In the genomic region with DNA sequence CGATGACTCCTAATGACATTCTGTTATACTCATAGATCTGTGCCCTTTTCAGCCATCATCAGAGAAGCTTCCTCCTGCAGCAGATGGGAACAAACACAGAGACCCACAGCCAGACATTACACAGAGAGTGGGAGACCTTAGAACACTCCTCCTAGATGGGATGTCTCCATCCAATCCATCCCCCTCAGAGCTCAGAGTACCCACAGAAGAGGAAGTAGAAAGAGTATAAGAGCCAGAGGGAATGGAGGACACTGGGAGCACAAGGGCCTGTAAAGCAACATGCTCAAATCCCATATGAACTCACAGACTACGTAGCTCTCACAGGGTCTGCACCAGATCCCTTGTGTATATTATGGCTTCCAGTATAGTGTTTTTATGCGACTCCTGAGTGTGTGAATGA, we compare ENCODE assay signal across 20 mouse cellular contexts.
DNase-seq lines count a peak whose midpoint lies in the region; ATAC-seq and TF ChIP-seq lines count a peak whose summit lies in the region.
"Had no signal": no experiment of that assay in that cellular context is flagged by ENCODE, and none has a peak within 500 bp of the region (broad histone marks: within the 10 kb centered on the region; RNA-seq: fewer than 3 reads in every experiment).

No protein-coding gene starts in this region.

- H3K4me1 ChIP-seq in bone marrow macrophage, adult 2 months (ENCODE audit: control insufficient read depth, insufficient read depth, low read length): peaks cover 17% of the 10 kb centered on the region
- H3K4me1 ChIP-seq: forebrain, embryonic 13.5 days; forebrain, embryonic 15.5 days had no signal

- DNase-seq in kidney, postnatal 25 days: no peak
- no peak for DNase-seq in urinary bladder, postnatal 36 days (ENCODE audit: low spot score in 2 of 2)
- DNase-seq in cerebellum, adult 18-20 months: no peak
- DNase-seq in adrenal gland, postnatal 14 days: no peak
- DNase-seq: adrenal gland, adult 8-10 months; adrenal gland, postnatal 25 days; cerebellum, adult 11-12 months; cerebellum, adult 8-10 months; cerebellum, adult 9-11 months; cerebellum, postnatal 14 days; cerebellum, postnatal 36 days had no signal

- H3K4me3 ChIP-seq in bone marrow macrophage, adult 2 months (ENCODE audit: insufficient read depth, low read length): no peak overlapping the region
- H3K4me3 ChIP-seq: embryonic facial prominence, embryonic 10.5 days; embryonic facial prominence, embryonic 12.5 days; forebrain, embryonic 13.5 days; forebrain, embryonic 15.5 days had no signal

- peak overlapping the region; percentile 90 for H3K27ac ChIP-seq in bone marrow macrophage, adult 2 months (ENCODE audit: insufficient read depth, low read depth, low read length)
- H3K27ac ChIP-seq: embryonic facial prominence, embryonic 10.5 days; embryonic facial prominence, embryonic 12.5 days; forebrain, embryonic 13.5 days; forebrain, embryonic 15.5 days had no signal

- no peak for TF ChIP-seq POLR2A in bone marrow macrophage, adult 2 months (IDR thresholded peaks at IDR 0.05; ENCODE audit: borderline replicate concordance, low read depth, low read length)

- TF ChIP-seq CTCF in bone marrow macrophage, adult 2 months (IDR thresholded peaks at IDR 0.05; ENCODE audit: low read depth, low read length): no peak

- peak; percentile 58; the same call in 1 of the 2 replicates for ATAC-seq in granulocyte monocyte progenitor cell, adult 5-6 weeks (replicated peaks; ENCODE audit: poor library complexity, severe bottlenecking)
- 0 out of 2 replicates have a peak, but pooled peaks have one; percentile 40 for ATAC-seq in megakaryocyte, adult 5-6 weeks (ENCODE audit: poor library complexity, severe bottlenecking)
- ATAC-seq: activated CD4-positive, CD25-positive, alpha-beta regulatory T cell, adult 4 months; forebrain, embryonic 13.5 days; forebrain, embryonic 15.5 days; Patski had no signal
